Mouse (Mus musculus) lung, postnatal 25 days (tissue): Measurements from ENCODE around the gene Clrn1.

Source experiments
- DNase-seq: peaks from one replicate; pipeline ENCODE4 v3.0.0; 2022; ENCODE audit warnings: low spot score

The Clrn1 gene

DNA sequence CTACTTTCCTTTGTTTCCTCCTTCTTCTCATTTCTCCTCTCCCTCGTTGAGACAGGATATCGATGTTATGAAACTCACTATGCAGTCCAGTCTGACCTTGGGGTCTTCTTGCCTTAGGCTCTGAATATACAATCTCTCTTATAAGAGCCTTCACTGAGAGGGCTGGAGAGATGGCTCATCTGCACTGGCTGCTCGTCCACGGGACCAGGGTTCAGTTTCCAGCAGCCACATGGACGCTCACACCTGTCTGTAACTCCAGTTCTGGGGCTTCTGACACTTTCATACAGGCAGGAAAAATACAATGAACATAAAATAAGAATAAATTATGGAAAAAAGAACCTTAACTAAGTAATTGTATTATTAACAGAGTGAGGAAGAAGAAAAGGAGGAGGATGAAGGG, 53.6 kb downstream of the Clrn1 start:
- no peak for DNase-seq

DNA sequence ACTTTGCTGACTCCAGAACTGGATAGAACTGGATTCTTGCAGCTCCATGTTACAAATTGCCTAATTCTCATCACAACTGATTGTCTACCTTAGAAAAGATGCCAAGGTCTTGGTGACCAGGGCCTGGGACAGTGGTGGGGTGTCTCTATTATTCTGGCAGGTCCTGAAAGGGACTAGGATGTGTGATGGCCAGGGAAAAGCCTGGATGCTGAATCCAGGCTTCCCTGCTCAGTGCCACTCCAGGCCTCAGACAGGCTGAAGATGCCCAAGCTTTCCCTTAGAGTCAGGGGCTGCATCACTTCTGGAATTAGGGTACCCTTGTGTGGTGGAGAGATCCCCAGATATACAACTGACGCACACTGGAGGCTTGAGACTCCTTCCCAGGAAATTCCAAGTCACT, 55.2 kb downstream of the Clrn1 start:
- no peak for DNase-seq

DNA sequence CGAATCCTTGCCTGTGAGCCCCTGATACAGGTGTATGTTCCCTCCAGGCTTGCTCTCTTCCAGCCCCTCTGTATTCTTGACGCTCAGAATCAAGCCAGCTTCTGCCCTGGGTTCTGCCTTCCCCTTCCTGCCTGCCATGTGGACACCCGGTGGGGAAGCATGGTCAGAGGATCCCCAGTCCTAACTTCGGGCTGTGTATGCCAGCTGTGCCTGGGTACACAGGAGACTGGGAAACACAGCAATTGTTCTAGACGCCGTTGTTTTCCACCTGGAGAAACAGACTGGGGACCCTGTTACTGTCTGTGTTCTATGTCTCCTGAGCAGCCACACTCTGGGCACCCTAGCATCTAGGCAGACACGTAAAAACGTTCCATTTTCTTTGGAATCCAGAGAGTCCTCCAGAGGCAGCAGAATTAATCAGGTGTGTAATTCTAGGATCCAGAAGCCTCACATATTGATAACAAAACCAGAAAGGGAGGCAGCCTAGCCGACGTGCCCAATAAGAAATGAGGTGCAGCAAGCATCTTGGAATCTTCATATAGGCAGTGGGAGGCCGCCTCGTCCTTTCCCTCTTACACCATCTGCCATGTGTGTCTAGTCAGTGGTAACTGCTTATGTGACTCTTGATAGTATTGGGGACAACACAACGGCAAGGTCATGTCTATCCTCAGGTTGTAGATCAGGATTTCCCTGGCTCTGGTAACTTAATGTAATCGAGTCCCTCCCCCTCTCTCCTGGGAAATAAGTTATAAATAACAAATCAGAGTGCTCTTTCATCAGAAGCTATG, 56.6 kb downstream of the Clrn1 start:
- DNase-seq, result no peak

DNA sequence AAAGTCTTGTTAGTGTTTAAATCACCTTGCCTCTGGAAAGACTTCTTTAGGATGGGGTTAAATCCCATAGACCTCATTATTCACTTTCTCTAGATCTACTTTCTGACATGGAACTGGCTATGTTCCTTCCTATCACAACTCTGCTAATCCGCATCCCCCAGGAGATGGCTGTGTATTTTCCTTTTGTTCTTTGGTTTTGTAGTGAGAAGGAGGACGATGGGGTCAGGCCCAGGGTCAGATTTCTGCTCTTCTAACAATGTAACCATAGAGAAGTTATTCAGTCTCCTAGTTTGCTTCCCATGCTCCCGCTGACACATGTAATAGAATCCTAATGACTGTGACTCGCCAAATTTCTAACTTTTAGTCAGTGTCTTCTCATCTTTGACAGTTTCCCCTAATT, 58.9 kb downstream of the Clrn1 start:
- DNase-seq, result no peak

DNA sequence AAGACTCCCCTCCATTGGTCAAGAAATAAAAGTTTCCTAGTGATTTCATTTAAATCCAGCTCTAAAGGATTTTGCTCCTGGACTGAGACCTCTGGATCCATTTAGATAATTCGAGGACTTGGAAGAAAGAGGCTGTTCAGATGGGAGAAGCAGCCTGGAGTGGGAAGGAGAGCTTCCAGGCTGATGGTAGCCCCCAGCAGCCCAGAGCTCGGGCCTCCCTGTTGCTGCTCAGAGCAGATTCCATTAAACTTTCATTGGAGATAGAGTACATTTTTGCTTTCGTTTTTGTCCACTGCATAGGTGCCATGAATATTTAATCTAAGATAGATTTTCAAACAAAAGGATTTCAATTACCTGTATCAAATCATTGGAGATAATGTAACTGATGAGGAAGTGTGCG, 62.9 kb downstream of the Clrn1 start, which contains the start of gene Mindy4b-ps:
Gene Mindy4b-ps, minus strand, starts transcription at position 101 of the 400 bp plus-strand sequence.
- DNase-seq, result no peak

DNA sequence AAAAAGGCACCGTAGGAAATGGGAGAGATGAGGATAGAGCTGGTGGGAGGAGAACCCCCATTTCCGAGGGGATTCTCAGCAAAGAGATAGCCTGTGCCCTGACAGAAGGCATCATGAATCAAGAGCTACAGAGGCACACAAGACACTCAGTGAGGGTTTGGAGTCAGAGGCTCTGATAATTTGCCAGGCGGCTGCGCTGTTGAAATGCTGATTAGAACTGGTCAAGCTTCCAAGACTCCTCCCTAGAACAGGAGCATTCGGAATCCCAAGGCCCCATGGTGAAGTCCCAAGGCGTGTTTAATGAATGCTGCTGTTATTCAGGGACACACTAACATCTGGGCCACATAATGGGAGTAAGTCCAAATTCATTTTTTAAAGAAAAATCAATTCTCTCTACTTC, 67.8 kb downstream of the Clrn1 start:
- no peak for DNase-seq

DNA sequence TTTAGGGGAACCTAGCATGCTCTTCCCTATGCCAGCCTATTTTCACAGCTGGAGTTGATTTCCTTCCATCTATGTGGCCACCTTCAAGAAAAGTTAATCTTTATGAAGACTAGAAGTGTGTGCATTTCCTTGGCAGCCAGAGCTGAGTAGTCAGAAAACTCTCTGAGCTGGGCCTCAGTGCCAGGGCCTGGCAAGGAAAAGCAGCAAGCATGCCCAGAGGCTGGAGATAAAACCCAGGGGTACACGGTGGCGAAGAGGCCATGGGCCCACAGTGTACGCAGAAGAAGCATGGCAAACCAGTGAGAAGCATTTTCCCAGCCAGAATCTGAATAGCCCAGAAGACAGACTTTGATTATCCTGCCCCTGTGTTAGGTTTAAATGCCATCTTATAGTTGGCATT, 70.9 kb downstream of the Clrn1 start:
- no peak for DNase-seq

DNA sequence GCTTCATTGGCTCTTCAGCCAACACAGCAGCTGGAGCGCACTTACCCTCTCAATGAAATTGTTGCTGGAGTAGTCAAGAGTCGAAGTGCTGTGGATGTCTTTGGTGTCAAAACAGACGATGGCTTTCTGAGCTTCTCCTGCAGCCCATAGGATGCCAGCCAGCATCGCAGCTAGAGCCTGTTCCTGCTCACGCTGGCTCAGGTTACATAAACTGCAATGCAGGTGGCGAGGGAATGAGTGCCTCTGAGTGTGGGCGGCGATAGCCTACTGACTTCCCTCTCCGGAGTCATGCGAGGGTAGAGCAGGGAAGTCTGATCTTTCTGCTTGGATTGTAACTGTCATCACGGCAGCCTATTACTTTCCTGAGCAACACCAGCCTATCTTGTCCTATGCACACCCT, 74.8 kb downstream of the Clrn1 start:
- no peak for DNase-seq

DNA sequence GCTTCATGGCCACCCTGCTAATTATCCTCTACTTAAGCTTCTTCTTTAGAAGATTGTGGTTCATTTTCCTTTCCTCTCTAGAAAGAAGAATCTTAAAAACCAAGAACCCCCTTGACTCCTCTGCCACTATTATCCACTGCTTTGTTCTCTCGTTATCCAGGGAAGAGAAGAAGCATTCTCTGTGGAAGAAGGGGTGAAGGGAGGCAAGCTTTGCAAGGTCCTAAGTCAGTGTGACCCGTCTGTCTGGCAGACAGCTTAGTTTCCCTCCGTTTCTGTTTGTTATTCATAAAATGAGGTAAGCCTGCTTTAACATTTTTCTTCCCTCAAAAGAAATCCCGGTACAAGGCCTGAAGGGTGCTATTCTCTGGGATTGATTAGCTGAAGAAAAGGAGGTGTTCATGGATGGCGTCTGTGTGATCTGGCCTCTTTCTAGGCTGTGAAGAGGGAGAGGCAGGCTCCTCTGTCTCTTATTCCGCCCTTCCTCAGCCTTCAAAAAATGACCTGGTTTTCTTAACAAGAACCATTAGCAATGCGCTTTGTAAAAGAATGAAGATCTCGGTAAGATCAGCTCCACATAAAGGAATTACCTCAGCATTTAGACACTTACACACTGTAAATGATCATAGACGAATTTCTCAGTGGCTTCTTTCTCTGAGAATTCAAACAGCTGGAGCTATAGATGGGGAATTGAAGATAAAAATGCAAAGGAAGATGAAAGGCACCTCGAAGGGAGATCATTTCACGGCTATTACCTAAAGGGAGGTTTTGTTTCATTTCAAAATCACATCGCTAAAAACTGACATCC, 75.8 kb downstream of the Clrn1 start:
- no peak for DNase-seq

DNA sequence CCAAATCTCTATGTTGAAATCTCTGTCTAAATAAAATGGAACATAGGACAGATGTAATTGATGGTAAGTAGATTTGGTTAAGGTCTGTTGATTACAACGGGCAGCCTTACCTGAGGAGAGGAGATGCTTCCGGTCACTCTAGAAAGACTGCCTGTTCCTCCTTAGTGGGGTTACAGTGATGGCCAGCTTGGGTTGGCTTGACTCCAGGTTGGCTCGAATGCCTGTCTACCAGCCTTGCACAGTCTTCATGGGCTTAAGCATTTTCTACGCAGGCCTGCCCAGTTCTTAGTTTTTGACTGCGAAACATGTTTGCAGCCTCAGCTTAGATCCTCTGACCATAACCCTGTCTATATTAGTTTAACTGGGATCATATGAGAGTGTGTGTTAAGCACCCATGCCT, 76.5 kb downstream of the Clrn1 start:
- no peak for DNase-seq

DNA sequence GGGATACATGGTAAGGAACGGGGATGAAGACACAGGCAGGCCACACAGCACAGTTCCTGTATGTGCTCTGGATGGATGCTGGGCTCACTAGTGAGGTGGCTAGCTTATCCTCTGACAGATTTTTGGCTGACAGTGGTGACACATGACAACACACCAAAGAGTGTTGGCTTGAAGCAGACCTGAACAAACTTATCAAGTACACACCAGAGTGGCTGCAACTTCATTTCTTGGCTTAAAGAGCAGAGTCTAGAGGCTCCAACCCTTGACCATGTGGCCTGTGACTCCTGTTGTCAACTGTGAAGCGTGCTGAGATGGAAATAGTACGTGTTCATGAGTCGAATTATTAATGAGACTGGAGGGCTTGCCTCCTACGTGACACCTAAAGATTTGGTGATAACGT, 80.4 kb downstream of the Clrn1 start:
- DNase-seq, result no peak

DNA sequence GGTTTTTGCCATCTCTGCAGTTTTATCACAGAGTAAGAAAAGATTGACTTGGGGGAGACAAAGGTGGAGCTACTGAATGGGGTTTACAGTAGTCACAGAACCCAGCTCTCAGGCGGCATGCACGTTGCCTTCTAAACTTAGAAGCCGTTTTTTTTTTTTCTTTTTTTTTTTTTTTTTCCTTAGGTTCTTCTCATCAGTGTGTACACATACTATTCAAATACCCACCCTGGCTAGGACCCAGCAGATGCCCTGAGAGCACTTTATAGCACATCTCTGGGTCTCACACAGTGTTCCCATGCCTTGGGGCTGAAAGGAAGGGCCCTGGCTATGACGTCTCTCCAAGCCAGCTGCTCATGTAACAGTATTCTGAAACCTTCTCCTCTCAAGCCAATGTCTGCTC, 86.5 kb downstream of the Clrn1 start:
- DNase-seq, result no peak

DNA sequence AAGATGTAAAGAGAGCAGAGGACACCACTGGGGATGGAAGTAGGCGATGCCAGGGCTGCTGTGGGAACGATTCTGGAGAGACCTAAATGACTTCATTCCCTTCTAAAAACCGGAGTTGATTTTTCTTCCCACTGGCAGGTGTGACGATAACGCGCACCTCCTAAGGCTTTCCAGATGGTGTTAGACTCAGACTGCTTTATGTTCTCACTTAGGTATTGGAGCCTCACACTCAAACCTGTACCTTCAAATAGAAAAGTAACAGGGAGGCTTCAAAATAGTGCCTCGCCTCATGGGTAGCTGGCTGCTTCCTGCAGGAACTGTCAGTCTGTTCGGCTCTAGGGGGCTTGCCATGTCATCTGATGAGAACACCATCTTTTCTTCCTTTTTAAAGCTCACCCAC, 86.9 kb downstream of the Clrn1 start:
- no peak for DNase-seq
